Mouse (Mus musculus) heart, adult 2 months (tissue): ENCODE results near the gene Mfap1a. TPM values are rescaled to one million over a fixed set of nuclear protein-coding genes. Genes with fewer than 3 reads are reported as not detected.
"Not testable (repeated sequence)": the region's sequence is repeated elsewhere in the genome, so short reads cannot be mapped to it uniquely, and the experiment has no call there.

ENCODE experiments used
- DNase-seq, 2 experiments: peaks; one replicate each; pipeline ENCODE4 v3.0.0; 2021
- H3K27ac ChIP-seq: fragments of 200-600 bp; 2 replicates; pipeline ENCODE4 v1.8.1; 2022
- H3K27me3 ChIP-seq: fragments of 200-500 bp; 2 replicates; pipeline ENCODE4 v1.6.1; 2012; ENCODE audit warnings: mild to moderate bottlenecking, low read length, inconsistent platforms, mixed read lengths; ENCODE audit not compliant: control insufficient read depth, insufficient read depth
- H3K36me3 ChIP-seq: fragments of 200-500 bp; 2 replicates; pipeline ENCODE4 v1.6.1; 2012; ENCODE audit warnings: low read length, inconsistent platforms; ENCODE audit not compliant: control insufficient read depth, insufficient read depth
- H3K4me1 ChIP-seq: fragments of 200-500 bp; 2 replicates; pipeline ENCODE4 v1.6.1; 2011; ENCODE audit warnings: low read length; ENCODE audit not compliant: control insufficient read depth, insufficient read depth
- H3K4me3 ChIP-seq: fragments of 200-600 bp; 2 replicates; pipeline ENCODE4 v1.8.1; 2022
- H3K79me2 ChIP-seq: fragments of 200-500 bp; replicated peaks from 2 replicates; pipeline ENCODE4 v1.6.1; 2012; ENCODE audit warnings: mild to moderate bottlenecking, inconsistent platforms, low read length, moderate library complexity, mixed read lengths; ENCODE audit not compliant: control insufficient read depth, insufficient read depth
- H3K9ac ChIP-seq: fragments of 200-500 bp; 2 replicates; pipeline ENCODE4 v1.6.1; 2012; ENCODE audit warnings: low read depth, mild to moderate bottlenecking, control low read depth, inconsistent platforms, low read length, mixed read lengths
- CTCF ChIP-seq: fragments of 200-600 bp; IDR thresholded peaks from 2 replicates; pipeline ENCODE4 v1.8.1; 2022; ENCODE audit warnings: antibody characterized with exemption, mild to moderate bottlenecking, moderate library complexity
- EP300 ChIP-seq: fragments of 200-500 bp; IDR thresholded peaks from 2 replicates; pipeline ENCODE4 v1.6.1; 2011; ENCODE audit warnings: low read depth, low read length, control low read depth; ENCODE audit not compliant: insufficient read depth
- POLR2A ChIP-seq: fragments of 200-500 bp; IDR thresholded peaks from 2 replicates; pipeline ENCODE4 v1.6.1; 2011; ENCODE audit warnings: mild to moderate bottlenecking, low read depth, low read length, control low read depth; ENCODE audit not compliant: insufficient read depth
- WGBS: fragments of 180-500 bp; shearing (Covaris S2); methylation state at CpG from one replicate; pipeline ENCODE4 v1.1.7; 2018; 5-methylcytosine and 5-hydroxymethylcytosine counted together
- intact Hi-C: fragments of 180-260 bp; cut with DNase I; formaldehyde crosslinking; loops from one replicate; pipeline ENCODE4 v1.15.1; 2025
- polyA plus RNA-seq: library from polyadenylated mRNA; depleted of rRNA; stranded (reverse); fragments of >200 nt; gene quantifications from 2 replicates; pipeline ENCODE4 v1.2.3, GENCODE M21; 2012
- total RNA-seq, 2 experiments: library from RNA; stranded (reverse); gene quantifications; 2 replicates each; pipeline ENCODE4 v1.2.3; 2021

The Mfap1a gene
- total and polyA plus RNA-seq, 3 experiments: 5.0 to 33.1 (median 30.5) TPM

GRCm38 (mm10) chr2:121480498-121480897 lies 26.0 kb downstream of the Mfap1a start:
- 63% methylated on average over 3 of the region's 3 CpGs for WGBS
- DNase-seq: peak in 1 of 2 experiments; percentile 23

GRCm38 (mm10) chr2:121477491-121478266 lies 28.8 kb downstream of the Mfap1a start:
- Histone ChIP-seq H3K27ac (no peak overlapping the region), H3K36me3 (no peaks in the 10 kb centered on the region), H3K27me3 (no peaks in the 10 kb centered on the region), H3K9ac (no peak overlapping the region), H3K4me3 (no peak overlapping the region), H3K4me1 (no peaks in the 10 kb centered on the region), H3K79me2 (no peaks in the 10 kb centered on the region)
- intact Hi-C loops: loop anchor here (2.0 kb wide), 1 partner anchor 31 kb away; no protein-coding TSS in a partner anchor
- 89% methylated on average over 3 of the region's 3 CpGs for WGBS
- DNase-seq: no peak
- TF ChIP-seq CTCF (no peak), POLR2A (no peak), EP300 (no peak)

More at GRCm38 (mm10) chr2:121480498-121480897, 26.0 kb downstream of the Mfap1a start:
- TF ChIP-seq CTCF (peak; percentile 77), EP300 (no peak)
- H3K79me2 ChIP-seq: no peaks in the 10 kb centered on the region
- intact Hi-C loops: no loop called here
- no peak overlapping the region for H3K9ac ChIP-seq
- no peak overlapping the region for H3K27ac ChIP-seq
- no peaks in the 10 kb centered on the region for H3K4me1 ChIP-seq
- no peak overlapping the region for H3K4me3 ChIP-seq
- H3K27me3 ChIP-seq: no peaks in the 10 kb centered on the region
- H3K36me3 ChIP-seq: no peaks in the 10 kb centered on the region

GRCm38 (mm10) chr2:121475306-121475705 lies 31.2 kb downstream of the Mfap1a start:
- H3K9ac ChIP-seq, H3K36me3 ChIP-seq, H3K79me2 ChIP-seq, H3K4me1 ChIP-seq, H3K4me3 ChIP-seq, H3K27ac ChIP-seq, intact Hi-C loops, DNase-seq, H3K27me3 ChIP-seq: not testable (repeated sequence)
- WGBS: 93% methylated on average over 2 of the region's 2 CpGs

GRCm38 (mm10) chr2:121474180-121474535 lies 32.3 kb downstream of the Mfap1a start:
- intact Hi-C loops: loop anchor here (1.0 kb wide), 1 partner anchor 33 kb away; no protein-coding TSS in a partner anchor

GRCm38 (mm10) chr2:121473301-121474179 lies 32.9 kb downstream of the Mfap1a start, which contains the start of gene Mfap1b:
Mfap1b (minus strand) TSS chr2:121474067.
- peak within 1 kb of the TSS; percentile 68 for H3K27ac ChIP-seq
- not testable (repeated sequence) for H3K79me2 ChIP-seq, H3K36me3 ChIP-seq, H3K27me3 ChIP-seq, H3K4me1 ChIP-seq
- H3K4me3 ChIP-seq: peak within 1 kb of the TSS; percentile 67
- TF ChIP-seq EP300 (peak; percentile 85), POLR2A (peak; percentile 98)
- DNase-seq: peak; percentile 79 to 86
- peak within 1 kb of the TSS; percentile 92 for H3K9ac ChIP-seq
- 4% methylated on average over 41 of the region's 41 CpGs for WGBS
- intact Hi-C loops: loop anchor here (1.0 kb wide), 1 partner anchor 34 kb away; no protein-coding TSS in a partner anchor

More at GRCm38 (mm10) chr2:121474180-121474535, 32.3 kb downstream of the Mfap1a start:
- H3K79me2 ChIP-seq: no peaks in the 10 kb centered on the region; the same call in 1 of the 2 replicates
- peak overlapping the region; percentile 67 for H3K4me3 ChIP-seq
- peak overlapping the region; percentile 44; the same call in 1 of the 2 replicates for H3K9ac ChIP-seq
- H3K36me3 ChIP-seq: peaks cover 3% of the 10 kb centered on the region; the same call in 1 of the 2 replicates
- WGBS: 24% methylated on average over 8 of the region's 8 CpGs
- DNase-seq: peak in 1 of 2 experiments; percentile 20
- H3K27me3 ChIP-seq: no peaks in the 10 kb centered on the region
- H3K27ac ChIP-seq: peak overlapping the region; percentile 68
- TF ChIP-seq POLR2A (no peak), CTCF (no peak), EP300 (no peak)
- no peaks in the 10 kb centered on the region for H3K4me1 ChIP-seq

GRCm38 (mm10) chr2:121472783-121473182 lies 33.7 kb downstream of the Mfap1a start:
- H3K4me3 ChIP-seq: peak overlapping the region; percentile 67
- 98% methylated on average over 3 of the region's 3 CpGs for WGBS
- DNase-seq, H3K9ac ChIP-seq, H3K4me1 ChIP-seq, H3K27ac ChIP-seq, H3K79me2 ChIP-seq, H3K36me3 ChIP-seq, intact Hi-C loops, H3K27me3 ChIP-seq: not testable (repeated sequence)

- DNase-seq, H3K36me3 ChIP-seq, intact Hi-C loops, H3K4me3 ChIP-seq, H3K9ac ChIP-seq, H3K27ac ChIP-seq, H3K4me1 ChIP-seq, H3K27me3 ChIP-seq, H3K79me2 ChIP-seq: not testable (repeated sequence)
- WGBS: 86% methylated on average over 1 of the region's 6 CpGs
These were observed 37.5 kb downstream of the Mfap1a start for GRCm38 (mm10) chr2:121468982-121469381.
